Mouse (Mus musculus) MEL (cell line): Measurements from ENCODE around the gene 6330409D20Rik.

Source experiments
- CTCF ChIP-seq, 3 experiments: IDR thresholded peaks in 2 of 3; conservative IDR thresholded peaks in 1 of 3; 2 replicates each; pipeline ENCODE4 v1.5.1; 2011 to 2012; ENCODE audit warnings: low read length in 3 of 3, low read depth in 2 of 3, mild to moderate bottlenecking in 2 of 3, improper control_type of control experiment in 1 of 3, inconsistent platforms in 1 of 3, mixed read lengths in 1 of 3, moderate library complexity in 1 of 3; ENCODE audit not compliant: control insufficient read depth in 1 of 3, insufficient read depth in 1 of 3, poor library complexity in 1 of 3, severe bottlenecking in 1 of 3
- E2F4 ChIP-seq: IDR thresholded peaks from 2 replicates; pipeline ENCODE4 v1.6.1; 2011; ENCODE audit warnings: low read depth, low read length, improper control_type of control experiment, borderline replicate concordance
- HCFC1 ChIP-seq: IDR thresholded peaks from 2 replicates; pipeline ENCODE4 v1.6.1; 2012; ENCODE audit warnings: low read depth, mild to moderate bottlenecking, inconsistent platforms, low read length, improper control_type of control experiment, moderate library complexity
- MXI1 ChIP-seq: IDR thresholded peaks from 2 replicates; pipeline ENCODE4 v1.6.1; 2011; ENCODE audit warnings: mild to moderate bottlenecking, low read depth, low read length, improper control_type of control experiment
- MYC ChIP-seq: IDR thresholded peaks from 2 replicates; pipeline ENCODE4 v1.6.1; 2011; ENCODE audit warnings: low read depth, mild to moderate bottlenecking, low read length, improper control_type of control experiment, moderate library complexity
- NRF1 ChIP-seq: IDR thresholded peaks from 2 replicates; pipeline ENCODE4 v1.6.1; 2014; ENCODE audit warnings: low read depth, mild to moderate bottlenecking, inconsistent platforms, low read length, improper control_type of control experiment, moderate library complexity; ENCODE audit not compliant: poor library complexity, insufficient read depth, severe bottlenecking
- POLR2A ChIP-seq, 2 experiments: IDR thresholded peaks; 2 replicates each; pipeline ENCODE4 v1.6.1; 2011 to 2012; ENCODE audit warnings: low read length in 2 of 2, mild to moderate bottlenecking in 2 of 2, control low read depth in 1 of 2, improper control_type of control experiment in 1 of 2, low read depth in 1 of 2, moderate library complexity in 1 of 2; ENCODE audit not compliant: control insufficient read depth in 1 of 2, insufficient read depth in 1 of 2, poor library complexity in 1 of 2
- RAD21 ChIP-seq: IDR thresholded peaks from 2 replicates; pipeline ENCODE4 v1.6.1; 2011; ENCODE audit warnings: mild to moderate bottlenecking, low read depth, low read length, improper control_type of control experiment
- SIN3A ChIP-seq: IDR thresholded peaks from 2 replicates; pipeline ENCODE4 v1.6.1; 2012; ENCODE audit warnings: low read length, improper control_type of control experiment, inconsistent platforms
- SMC3 ChIP-seq: IDR thresholded peaks from 2 replicates; pipeline ENCODE4 v1.6.1; 2011; ENCODE audit warnings: low read depth, low read length, improper control_type of control experiment
- ZKSCAN1 ChIP-seq: IDR thresholded peaks from 2 replicates; pipeline ENCODE4 v1.6.1; 2012; ENCODE audit warnings: low read depth, mild to moderate bottlenecking, inconsistent platforms, low read length, improper control_type of control experiment, moderate library complexity
- ZNF384 ChIP-seq: IDR thresholded peaks from 2 replicates; pipeline ENCODE4 v1.6.1; 2012; ENCODE audit warnings: low read depth, mild to moderate bottlenecking, inconsistent platforms, low read length, improper control_type of control experiment

DNA sequence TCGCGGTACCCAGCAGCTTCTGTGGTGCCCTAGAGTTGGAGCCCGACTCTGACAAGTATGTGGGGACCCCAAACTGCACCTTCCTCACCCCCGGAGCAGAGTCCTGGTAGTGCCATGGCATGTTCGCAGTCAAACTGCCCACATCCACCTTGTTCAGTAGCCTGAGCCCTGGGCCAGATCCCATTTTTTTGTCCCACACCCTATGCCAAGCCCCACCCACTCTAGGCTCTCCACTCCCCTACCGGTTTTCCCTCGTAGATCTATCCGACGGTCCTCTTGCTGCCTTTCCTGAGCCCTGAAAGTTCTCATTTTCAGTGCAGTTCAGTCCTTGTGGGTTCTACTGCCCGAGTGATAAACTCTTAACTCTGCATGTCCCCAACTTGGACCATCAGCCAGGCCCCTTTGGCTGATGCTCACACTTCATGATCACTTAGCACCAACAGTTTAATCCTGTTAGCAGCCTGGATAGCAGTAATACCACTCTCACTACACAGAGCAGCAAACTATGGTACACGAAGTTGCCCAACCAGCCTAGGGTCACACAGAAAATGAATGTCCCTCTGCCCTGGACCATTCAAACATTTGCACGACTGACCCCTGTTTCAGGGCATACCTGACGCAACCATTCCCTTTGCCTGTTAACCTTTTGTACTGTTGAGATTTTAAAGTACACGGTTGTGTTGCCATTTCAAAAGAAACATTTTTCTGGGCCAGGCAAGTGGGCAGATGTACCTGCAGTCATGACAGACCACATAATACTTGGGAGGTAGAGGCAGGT lies 39.7 kb downstream of the 6330409D20Rik start:
- TF ChIP-seq E2F4 (no peak), CTCF (IDR thresholded peaks at IDR 0.05 in 2 of 3, conservative IDR thresholded peaks at IDR 0.05 in 1 of 3; ENCODE audit: control insufficient read depth in 1 of 3, insufficient read depth in 1 of 3, low read depth in 2 of 3, low read length in 3 of 3, poor library complexity in 1 of 3, severe bottlenecking in 1 of 3) (no peak), POLR2A (IDR thresholded peaks at IDR 0.05; ENCODE audit: control insufficient read depth in 1 of 2, insufficient read depth in 1 of 2, low read depth in 1 of 2, low read length in 2 of 2, poor library complexity in 1 of 2) (no peak), SMC3 (no peak), ZKSCAN1 (no peak), MYC (no peak), RAD21 (no peak), SIN3A (no peak), NRF1 (no peak), ZNF384 (no peak), MXI1 (no peak), HCFC1 (no peak)
